Mouse (Mus musculus) heart, adult 9 months (tissue): ENCODE data around the gene Ank2.
"Not testable (repeated sequence)": the region's sequence is repeated elsewhere in the genome, so short reads cannot be mapped to it uniquely, and the experiment has no call there.

Source experiments
- DNase-seq, 2 experiments: peaks; one replicate each; pipeline ENCODE4 v3.0.0; 2022; ENCODE audit warnings: low spot score in 2 of 2

Gene Ank2

GRCm38 (mm10) chr3:127361384-127361783, 137.8 kb downstream of the Ank2 start:
- DNase-seq: peak; percentile 50 to 65

- peak; percentile 34 to 61 for DNase-seq
Observed at GRCm38 (mm10) chr3:127355252-127355651, 143.9 kb downstream of the Ank2 start.

GRCm38 (mm10) chr3:127350602-127351362, 148.4 kb downstream of the Ank2 start:
- no peak for DNase-seq

GRCm38 (mm10) chr3:127348926-127349325, 150.2 kb downstream of the Ank2 start:
- DNase-seq: no peak

- no peak for DNase-seq
Observed at GRCm38 (mm10) chr3:127345860-127346459, 153.2 kb downstream of the Ank2 start.

- DNase-seq: no peak
Observed at GRCm38 (mm10) chr3:127341300-127341699, 157.8 kb downstream of the Ank2 start.

GRCm38 (mm10) chr3:127334876-127335275, 164.3 kb downstream of the Ank2 start:
- DNase-seq: no peak

- no peak for DNase-seq
Observed at GRCm38 (mm10) chr3:127331562-127331961, 167.6 kb downstream of the Ank2 start.

GRCm38 (mm10) chr3:127326355-127326754, 172.8 kb downstream of the Ank2 start:
- no peak for DNase-seq

GRCm38 (mm10) chr3:127322870-127323269, 176.3 kb downstream of the Ank2 start:
- peak; percentile 9 to 39 for DNase-seq

- DNase-seq: no peak
Observed at GRCm38 (mm10) chr3:127321645-127322044, 177.5 kb downstream of the Ank2 start.

GRCm38 (mm10) chr3:127321031-127321430, 178.1 kb downstream of the Ank2 start:
- DNase-seq: not testable (repeated sequence)

GRCm38 (mm10) chr3:127320311-127320710, 178.8 kb downstream of the Ank2 start:
- no peak for DNase-seq

GRCm38 (mm10) chr3:127317641-127318040, 181.5 kb downstream of the Ank2 start:
- no peak for DNase-seq

GRCm38 (mm10) chr3:127316717-127317116, 182.4 kb downstream of the Ank2 start:
- no peak for DNase-seq

GRCm38 (mm10) chr3:127311521-127311920, 187.6 kb downstream of the Ank2 start:
- DNase-seq: no peak

- no peak for DNase-seq
Observed at GRCm38 (mm10) chr3:127310079-127310478, 189.1 kb downstream of the Ank2 start.

- DNase-seq: no peak
Observed at GRCm38 (mm10) chr3:127303957-127304553, 195.1 kb downstream of the Ank2 start.

GRCm38 (mm10) chr3:127303041-127303440, 196.1 kb downstream of the Ank2 start:
- DNase-seq: no peak

- DNase-seq: no peak
Observed at GRCm38 (mm10) chr3:127300790-127301189, 198.4 kb downstream of the Ank2 start.

GRCm38 (mm10) chr3:127295921-127296320, 203.2 kb downstream of the Ank2 start:
- no peak for DNase-seq

- DNase-seq: no peak
Observed at GRCm38 (mm10) chr3:127294610-127295349, 204.4 kb downstream of the Ank2 start.
